Mouse (Mus musculus) effector memory CD4-positive, alpha-beta T cell, adult 7 months (primary cell): Measurements from ENCODE around the gene Epgn. TPM values are rescaled to one million over a fixed set of nuclear protein-coding genes. Genes with fewer than 3 reads are reported as not detected.

Experiments used
- polyA plus RNA-seq: library from polyadenylated mRNA; unstranded; fragments of 100-300 nt; shearing (Covaris generic); gene quantifications from one replicate; pipeline ENCODE4 v1.2.1, GENCODE M21; 2017

The Epgn gene
- 0.35 TPM for polyA plus RNA-seq

DNA sequence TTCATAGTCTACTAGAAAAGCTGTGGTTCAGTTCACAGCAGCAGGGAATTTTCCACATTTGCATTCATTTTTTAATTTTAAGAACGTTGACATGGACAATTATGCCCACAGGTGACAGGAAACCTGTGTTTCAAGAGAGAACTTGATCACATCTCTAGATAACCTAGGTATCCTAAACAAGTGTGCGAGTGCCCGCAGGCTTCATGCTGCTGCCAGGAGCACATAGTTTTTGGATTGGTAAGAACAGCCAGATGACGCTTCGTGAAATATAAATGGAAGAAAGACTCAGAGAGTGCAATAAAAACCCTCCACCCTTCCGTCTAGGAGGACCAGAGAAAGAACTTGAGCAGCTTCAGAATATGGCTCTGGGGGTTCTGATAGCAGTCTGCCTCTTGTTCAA lies at the start of gene Epgn:
Gene Epgn (plus strand): TSS at position 301 of the 400 bp plus-strand sequence.

DNA sequence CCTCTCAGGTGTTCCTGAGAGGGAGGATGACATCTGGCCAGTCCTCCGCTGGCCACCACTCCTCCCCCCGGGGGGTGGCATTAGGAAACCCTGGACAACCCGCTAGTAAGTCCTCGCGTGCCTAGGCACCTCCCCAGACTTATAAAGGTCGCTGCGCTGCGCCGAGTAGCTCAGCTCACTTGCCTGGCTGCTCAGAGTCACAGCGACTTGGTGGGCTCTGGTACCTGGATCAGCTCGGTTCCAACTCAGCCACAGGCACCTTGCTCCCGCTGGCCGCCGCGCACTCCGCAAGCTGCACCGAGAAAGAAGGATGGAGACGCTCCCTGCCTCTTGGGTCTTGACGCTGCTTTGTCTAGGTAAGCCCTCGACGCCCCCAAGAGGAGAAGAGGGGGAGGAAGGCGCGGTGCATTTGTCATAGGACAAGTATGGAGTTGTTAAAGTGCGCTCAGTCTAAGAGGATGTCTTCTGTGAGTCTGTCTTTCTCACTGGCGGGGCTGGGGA lies 47.2 kb downstream of the Epgn start, which contains the start of gene Ereg:
Gene Ereg (plus strand): TSS at position 173 of the 501 bp plus-strand sequence.

Other genes with a start within 250 kb of the Epgn start
- gene Cxcl3, start 241.4 kb upstream of the Epgn start, polyA plus RNA-seq: not detected
- not detected for gene Cxcl15, start 232.9 kb upstream of the Epgn start, polyA plus RNA-seq
- gene Cxcl1, start 136.2 kb upstream of the Epgn start, polyA plus RNA-seq: not detected
- not detected for gene Cxcl2, start 123.6 kb upstream of the Epgn start, polyA plus RNA-seq
- gene Mthfd2l, start 96.3 kb upstream of the Epgn start, polyA plus RNA-seq: 3.3 TPM
- gene Ereg, start 47.2 kb downstream of the Epgn start, polyA plus RNA-seq: not detected
- gene Areg, start 112.1 kb downstream of the Epgn start, polyA plus RNA-seq: 55.5 TPM